Mouse (Mus musculus): Measurements from ENCODE around the gene Gpcpd1.

Gene Gpcpd1

DNA sequence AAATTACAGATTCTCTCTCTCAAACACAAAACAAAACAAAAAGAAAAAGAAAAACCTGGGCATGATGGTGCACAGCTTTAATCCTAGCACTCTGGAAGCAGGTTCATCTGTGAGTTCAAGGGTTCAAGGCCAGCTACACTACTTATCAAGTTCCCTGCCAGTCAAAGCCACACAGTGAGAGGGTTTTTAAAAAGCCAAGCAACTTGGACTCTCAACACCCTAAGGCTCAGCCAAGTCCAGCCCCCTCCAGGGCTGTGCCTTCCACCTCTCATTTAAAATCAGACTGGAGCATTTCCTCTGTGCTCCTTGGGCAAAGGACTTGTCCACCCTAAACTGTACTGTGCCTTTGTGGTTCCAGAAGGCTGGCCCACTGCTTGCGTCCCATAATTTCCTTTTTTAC lies 3.3 kb downstream of the Gpcpd1 start:
- DNase-seq: peak in 1 of 2 experiments; percentile 25

DNA sequence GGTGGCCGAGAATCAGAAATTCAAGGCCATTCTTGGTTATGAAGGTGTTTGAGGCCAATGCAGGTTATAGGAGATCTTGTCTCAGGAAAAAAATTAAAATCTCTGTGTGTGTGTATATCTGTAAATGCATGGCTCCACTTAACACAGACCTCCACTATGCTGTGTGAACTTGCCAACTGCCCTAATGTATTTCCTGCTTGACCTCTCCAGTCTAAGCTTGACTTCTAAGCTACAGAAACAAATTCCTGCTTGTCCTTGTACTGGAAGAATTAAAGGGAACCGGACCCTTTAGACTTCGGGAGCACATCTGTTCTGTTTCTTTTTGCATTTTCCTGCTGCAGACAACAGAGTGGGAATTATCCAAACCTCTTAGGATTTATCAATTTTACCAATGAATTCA lies 4.4 kb downstream of the Gpcpd1 start:
- DNase-seq: no peak

DNA sequence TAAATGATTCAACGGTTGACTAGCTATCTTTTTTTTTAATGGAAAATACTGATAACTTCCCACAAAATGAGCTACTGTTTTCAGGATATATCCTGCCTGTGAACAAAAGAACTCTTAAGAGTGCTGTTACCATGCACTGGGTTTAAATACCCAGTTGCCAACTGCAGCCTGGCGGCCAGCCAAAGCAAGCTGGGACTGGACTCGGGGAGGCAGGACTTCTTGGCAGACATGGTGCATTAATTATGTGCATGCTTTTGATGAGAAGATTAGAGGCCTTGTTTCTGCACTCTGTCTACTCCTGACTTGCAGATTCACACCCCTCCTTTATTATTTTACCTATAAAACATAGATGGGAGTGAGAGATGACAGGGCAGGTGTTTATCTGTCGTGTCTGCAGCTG lies 5.3 kb downstream of the Gpcpd1 start:
- peak; percentile 93 to 96 for DNase-seq

DNA sequence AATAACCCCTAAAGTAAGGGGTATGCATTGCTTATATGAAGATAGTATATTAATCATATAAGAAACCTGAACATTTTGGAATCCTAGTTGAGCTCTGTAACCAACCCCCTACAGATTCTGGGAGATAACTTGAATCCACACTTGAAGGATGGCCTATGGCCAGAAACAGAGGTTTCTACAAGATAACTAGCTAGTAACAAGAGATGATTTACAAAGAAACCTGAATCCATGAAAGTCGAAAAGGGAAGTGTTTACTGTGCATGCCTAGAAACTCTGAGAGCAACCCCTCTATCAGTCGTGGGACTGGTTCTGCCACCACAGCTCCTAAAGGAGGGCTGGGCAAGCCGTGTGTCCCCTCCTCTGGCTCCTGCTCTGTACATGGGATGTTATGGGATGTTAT lies 7.8 kb downstream of the Gpcpd1 start:
- DNase-seq: no peak

DNA sequence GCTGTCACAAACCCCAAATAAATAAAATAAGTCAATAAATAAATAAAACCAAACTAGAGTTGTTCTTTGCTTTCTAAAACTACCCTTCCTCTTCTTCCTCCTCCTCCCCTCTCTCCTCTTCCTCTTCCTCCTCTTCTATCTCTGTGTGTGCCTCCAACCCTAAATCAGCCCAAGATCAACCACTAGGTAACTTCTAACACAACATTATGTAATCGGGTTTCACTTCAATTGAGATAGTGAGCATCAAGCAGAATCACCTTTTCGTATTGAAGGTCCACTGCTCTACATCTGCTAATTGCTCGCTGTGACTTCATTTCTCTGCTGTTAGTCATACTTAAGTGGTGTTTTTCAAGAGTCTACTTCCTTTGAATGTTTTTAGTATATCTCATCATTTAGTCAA lies 8.8 kb downstream of the Gpcpd1 start:
- no peak for DNase-seq

DNA sequence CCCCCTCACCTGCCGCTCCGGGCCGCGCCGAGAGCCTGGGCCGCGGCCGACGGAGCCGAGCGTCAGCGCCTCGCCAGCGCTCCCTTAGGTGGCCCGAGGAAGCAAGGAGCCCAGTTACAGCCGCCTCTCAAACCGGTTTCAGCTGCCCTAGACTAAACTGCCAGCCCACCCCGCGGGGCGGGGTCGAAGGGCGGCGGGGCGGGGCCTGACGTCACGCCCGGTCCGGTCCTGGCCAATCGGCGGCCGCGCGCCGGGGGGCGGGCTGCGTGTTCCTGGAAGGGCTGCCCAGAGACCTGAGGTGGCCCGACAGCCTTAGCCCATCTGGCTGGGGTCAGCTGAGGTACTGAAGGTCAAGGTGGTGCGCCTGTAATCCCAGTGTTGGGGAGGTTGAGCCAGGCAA lies 9.5 kb downstream of the Gpcpd1 start:
- DNase-seq: peak; percentile 99

DNA sequence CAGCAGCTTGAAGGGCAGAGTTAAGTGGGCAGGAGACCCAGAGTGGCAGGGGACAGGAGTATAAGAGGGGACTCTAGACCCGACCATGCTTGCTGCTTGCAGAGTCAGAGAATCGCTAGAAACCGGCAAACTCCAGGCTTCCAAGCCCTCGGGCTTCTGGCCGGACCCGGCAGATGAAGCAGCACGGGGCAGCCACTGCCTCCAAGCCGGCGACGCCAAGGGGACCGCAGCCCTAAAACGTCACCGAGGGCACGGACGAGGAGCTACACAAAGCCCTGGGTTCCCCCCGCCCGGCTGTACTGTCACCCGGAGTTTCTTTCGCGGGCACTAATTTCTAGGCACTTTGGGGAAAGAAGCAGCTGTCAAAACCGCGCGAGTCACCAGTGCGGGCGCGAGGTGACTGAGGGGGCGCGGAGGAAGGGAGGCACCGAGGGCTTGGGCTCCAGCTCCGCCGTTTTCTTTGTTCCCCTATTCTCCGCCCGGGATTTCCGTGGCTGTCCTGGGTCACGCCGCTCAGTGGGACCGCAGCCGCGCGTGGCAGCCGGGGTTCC lies 10.0 kb downstream of the Gpcpd1 start:
- DNase-seq: peak; percentile 79 to 83

DNA sequence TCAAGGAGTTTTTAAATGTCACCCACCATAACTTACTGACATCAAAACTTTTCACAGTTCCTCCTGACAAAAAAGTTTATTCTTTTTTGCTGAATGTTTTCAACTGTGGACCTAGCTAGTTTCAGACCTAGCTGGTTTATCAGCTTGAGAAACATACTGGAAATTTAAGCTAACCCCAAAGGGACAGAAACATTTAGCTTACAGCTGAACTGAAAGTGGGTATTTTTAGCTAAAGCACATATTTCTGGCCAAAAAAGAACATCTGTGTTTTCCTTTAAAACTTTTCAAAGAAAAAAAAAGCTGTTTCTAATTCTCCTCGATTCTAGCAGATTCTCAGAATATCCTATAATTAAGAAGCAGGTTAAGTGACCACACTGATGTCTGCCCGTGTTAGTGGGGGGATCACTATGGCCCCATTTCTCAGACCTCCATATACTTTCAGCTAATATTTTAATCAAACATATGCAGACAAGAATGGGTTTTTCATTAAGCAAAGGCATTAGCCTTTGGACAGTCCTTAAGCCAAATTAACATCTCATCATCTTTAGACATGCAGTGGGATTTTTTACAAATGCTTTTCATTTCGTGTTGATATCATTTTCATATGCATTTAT lies 10.9 kb downstream of the Gpcpd1 start:
- DNase-seq: no peak

DNA sequence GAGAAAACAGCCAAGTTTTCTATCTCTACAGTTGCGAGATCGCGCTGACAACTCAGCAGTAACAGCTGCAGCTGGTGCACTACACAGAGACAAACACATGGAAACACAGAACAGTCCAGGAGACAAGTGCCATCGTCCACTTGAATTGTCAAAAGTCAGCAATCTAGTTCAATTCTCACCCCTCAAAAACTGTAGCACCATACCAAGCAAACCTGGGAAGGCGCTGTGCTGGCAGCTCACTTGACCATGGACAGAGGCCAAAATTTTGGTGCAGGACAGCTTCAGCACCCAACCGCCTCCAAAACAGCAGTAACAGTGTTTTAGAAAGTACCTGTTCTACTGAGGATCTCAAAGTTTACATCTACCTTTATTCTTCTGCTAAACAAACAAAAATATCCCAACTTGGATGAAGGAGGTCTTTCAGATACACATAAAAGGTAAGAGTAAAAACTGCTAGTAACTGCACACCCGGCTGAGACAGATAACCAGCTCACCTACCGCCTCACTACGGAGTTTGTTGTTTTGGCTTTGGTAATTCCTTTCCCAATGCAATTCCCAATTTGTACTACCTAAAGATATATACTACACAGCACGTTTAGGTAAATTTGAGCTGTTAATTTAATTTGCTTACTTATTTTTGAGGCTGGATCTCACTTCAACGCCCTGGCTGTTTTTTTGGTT lies 11.6 kb downstream of the Gpcpd1 start:
- DNase-seq: peak; percentile 78 to 79

DNA sequence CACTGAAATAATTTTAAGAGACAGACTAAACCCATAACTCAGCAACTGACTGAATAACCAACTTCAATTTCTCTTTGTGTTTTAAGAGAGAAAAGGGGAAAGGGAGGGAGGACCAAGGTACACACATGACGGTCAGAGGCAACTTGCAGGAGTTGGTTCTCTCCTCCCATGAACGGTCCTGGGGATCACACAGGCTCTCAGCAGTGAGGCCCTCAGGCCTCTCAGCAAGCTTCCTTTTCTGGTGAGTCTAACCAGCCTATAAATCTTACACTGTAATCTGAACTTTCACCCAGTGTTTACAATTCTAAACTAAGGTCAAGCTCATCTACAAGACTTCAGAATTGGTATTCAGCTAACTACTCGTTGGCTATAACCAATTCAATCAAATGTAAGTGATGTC lies 12.3 kb downstream of the Gpcpd1 start:
- DNase-seq: no peak

DNA sequence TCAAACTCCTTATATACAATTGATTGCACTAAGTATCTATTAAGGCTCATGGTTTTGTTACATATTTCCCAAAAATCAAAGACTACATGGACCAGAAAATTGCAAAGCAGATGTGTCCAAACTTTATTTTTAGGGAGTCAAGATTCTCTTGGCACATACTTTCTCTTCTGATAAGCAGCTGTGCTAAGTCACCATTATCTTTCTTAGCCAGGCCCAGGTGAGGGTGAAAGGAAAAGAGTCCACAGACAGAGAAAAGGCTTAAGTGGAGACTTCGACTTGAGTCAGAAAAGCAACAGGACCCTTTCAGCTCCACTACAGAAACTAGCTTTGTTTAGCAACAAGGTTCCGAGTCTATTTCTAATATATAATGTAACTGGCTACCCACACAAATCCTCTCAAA lies 14.2 kb downstream of the Gpcpd1 start:
- DNase-seq: no peak

DNA sequence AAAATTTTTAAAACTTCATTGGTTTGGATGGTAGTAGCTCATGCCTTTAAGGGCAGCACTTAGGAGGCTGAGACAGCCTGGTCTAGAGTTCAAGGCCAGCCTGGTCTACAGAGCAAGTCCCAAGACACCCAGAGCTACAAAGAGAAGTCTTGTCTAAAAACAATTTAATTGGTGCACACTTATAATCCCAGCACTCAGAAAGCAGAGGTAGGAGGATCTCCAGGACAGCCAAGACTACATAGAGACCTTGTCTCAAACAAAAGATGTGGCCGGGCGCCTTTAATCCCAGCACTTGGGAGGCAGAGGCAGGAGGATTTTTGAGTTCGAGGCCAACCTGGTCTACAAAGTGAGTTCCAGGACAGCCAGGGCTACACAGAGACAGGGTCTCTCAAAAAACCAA lies 14.9 kb downstream of the Gpcpd1 start:
- DNase-seq: no peak

DNA sequence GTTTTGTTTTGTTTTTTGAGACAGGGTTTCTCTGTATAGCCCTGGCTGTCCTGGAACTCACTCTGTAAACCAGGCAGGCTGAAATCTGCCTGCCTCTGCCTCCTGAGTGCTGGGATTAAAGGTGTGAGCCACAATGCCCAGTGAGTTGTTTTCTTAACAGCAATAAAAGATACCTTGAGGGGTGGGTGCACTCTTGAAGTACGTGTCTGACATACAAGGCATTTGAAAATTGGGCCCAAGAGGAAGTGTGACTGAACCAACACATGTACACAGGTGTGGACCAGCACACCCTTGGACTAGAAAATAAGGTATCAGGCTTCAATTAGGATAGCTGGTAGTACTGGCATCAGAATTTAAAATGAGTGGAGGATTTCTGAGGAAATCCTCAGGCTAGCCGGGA lies 16.2 kb downstream of the Gpcpd1 start:
- no peak for DNase-seq

DNA sequence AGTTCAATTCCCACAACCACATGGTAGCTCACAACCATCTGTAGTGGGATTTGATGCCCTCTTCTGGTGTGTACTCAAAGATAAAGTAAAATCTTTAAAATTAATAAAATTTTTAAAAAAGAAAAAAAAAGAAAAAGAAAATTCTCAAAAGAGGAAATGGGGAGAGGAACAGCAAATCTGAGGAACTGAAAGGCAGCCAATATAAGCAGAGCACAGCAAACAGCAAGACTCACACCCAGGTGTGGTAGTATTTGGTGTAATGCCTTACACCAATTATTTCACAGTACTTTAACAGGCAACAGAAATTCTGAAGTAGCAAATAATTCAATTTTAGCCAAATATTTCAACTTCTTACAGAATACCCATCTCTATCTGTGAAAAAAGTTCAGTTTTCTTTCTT lies 16.7 kb downstream of the Gpcpd1 start:
- no peak for DNase-seq

DNA sequence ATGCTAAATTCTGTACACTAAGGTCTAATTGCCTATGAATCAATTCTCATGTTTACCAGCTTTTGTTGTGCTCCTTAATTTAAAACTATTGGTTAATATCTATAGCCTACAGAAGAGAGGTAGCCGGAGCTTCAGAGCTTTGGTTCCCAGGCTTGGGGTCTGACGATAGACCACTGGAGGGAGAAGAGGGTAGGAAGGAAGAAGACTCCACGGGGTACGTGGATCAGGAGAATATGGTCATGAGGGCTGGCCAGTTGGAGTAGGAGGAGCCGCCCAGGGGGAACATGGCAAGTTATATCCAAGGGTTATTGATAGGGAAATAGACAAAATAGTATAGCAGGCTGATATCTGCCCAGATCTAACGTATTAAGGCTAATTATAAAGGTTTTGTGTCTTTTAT lies 17.8 kb downstream of the Gpcpd1 start:
- no peak for DNase-seq

DNA sequence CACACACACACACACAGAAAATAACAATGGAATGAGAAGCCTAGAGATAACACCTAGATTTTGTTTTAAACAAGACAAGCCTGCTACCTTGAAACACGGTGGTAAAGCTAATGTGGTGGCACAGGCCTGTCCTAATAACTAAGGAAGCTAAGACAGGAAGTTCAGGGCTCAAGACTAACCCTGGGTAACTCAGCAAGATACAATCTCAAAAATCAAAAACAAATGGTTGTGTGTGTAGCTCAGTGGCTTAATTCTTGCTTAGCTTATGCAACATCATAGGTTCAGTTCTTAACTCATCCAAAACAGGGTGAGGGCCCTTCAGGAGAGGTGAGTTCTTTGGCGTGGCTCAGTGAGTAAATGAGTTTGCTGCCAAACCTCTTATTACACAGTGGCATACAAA lies 20.1 kb downstream of the Gpcpd1 start:
- no peak for DNase-seq

DNA sequence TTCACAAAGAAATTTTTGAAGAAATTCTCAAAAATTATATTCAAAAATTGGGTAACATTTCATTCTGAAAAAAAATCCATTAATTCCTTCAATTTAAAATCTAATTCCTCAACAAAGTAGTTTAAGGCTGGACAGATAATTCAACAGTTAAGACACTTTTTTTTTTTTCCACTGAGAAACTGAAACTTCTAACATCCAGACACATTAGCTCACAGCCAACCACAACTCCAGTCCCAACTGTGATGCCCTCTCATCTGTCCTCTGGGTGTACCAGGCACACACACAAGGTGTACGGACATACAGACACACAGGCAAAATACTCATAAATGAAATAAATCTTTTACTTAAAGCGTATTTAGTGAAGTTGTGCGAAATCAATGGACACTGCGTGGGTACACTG lies 25.7 kb downstream of the Gpcpd1 start:
- DNase-seq: no peak

DNA sequence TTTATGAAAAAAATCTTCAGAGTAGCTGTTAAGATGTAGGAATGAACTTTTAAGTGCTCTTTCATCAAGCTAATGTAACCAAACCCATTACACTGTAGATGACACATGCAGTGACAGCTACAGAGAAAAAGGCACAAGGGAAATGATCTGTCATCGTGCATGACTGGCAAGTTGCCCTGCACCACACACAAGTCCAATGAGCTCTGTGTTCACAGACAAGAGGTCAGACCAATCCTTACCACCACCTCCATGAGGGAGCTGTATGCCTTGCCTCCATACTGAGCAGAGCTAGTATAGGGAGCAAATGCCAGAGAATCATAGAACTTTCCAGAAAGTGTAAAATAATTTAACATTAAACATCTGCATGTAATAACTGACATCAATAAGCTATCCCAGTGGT lies 59.7 kb downstream of the Gpcpd1 start:
- no peak for DNase-seq

DNA sequence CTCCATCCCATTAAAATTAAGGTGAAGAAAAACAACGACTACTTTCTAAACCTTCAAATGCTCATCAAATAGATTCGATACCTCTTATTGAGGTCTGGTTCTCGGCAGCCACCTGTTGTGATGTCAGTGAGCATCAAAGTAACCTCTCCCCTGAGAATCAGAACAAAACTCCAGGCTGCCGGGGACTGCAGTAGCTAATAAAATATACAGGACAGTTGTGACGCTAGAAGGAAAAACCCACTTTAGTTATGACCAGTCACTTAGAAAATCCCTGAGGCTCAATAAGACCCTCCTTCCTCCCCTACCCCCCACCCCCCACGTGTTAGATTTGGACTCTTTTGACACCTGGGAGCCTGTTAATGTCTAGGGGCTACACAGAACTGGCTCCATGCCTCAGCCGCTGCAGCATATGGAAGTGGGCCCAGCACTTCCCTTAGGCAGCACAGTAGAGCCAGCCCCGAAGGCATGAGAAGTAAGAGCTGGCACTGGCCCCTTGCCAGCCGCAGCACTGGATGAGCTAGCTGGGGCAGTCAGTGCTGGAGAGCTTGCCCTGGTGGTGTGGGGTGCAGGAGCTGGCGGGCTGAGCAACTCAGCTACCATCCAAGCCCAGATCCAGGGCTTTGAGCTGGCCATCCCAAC lies 60.5 kb downstream of the Gpcpd1 start:
- peak; percentile 70 to 80 for DNase-seq

DNA sequence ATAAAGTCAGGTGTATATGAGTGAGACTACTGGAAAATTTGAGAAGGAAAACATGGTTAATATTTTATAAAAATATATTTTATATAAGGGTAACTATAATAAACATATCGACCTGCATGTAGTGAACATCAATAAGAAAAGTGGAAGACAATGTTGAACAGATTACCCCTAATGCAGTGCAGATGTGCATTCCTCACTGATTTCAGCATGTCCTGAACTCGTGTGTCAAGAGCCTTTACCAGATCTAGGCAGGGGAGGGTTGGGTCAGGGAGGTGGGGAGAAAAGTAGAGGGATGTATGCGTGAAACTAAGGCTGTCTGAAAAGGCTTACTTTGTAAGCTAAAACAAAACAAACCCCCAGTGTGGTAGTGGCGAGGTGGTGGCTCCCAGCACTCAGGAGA lies 61.4 kb downstream of the Gpcpd1 start:
- DNase-seq: no peak

DNA sequence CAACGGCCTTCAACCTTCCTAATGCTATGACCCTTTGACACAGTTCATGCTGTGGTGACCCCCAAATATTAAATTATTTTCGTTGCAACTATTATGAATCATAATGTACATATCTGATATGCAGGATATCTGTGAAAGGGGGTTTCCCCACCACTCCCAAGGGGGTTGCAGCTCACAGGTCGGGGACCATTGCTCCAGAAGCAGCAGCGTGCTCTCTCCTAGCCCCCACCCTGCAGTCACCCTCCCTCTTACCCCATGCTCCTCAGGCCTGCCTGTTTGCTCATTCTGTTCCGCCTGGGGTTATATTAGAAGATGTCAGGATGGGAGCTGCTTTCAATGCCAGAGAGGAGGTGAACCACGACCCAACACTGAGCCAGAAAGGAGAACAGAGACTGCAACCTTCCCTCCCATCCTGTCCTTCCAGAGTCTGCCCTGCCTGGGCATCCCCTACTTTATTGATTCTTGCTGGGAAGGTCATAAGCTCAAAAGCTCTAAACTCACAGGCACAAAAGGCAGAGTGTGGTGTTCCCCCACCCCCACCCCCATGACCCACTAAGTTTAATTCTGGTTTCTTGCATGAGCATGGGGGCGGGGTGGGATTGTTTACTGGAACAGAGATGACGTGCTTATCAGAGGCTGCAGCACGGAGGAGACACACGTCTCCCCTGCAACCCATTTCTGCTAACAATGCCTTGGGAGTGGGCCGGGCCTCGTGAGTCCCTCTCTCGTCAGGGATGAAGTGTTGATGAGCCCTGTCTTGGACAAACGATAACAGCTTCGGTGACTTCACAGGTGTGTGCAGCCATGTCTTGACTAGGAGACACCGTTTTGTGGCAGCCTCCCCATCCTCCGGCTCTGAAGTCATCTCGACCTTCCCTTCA lies 69.3 kb downstream of the Gpcpd1 start:
- DNase-seq: no peak

DNA sequence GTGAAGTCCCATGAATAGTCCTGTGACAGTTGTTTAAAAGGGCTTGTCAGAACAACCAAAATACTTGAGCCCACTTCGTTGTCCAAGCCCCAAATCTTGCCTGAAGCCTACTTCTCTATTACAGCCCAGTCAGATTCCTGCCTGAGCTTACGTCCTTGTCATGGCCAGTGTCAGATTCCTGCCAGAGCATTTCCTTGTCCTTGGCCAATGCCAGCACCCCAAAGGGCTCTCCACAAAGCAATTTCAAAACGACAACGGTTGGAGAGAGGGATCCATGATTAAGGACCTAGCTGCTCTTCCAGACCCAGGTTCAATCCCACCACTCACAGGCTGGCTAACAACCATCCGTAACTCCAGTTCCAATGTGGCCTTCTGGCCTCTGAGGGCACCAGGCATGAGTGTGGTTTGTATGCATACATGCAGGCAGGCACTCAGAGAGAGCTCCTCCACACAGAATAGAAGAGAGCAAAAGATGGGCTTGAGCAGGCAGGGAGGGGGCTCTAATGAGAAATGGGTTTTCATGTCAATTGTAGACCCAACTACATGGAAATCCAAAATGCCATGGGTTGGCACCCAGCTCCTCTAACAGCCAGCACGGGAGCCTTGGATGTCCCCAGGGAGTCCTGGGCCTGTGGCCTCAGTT lies 70.2 kb downstream of the Gpcpd1 start:
- no peak for DNase-seq

Data from cerebellum, postnatal 10 days (tissue).